Mouse (Mus musculus) cerebellum, adult 2 months (tissue): ENCODE measurements at regions not wholly inside any gene's neighbourhood (a gene's known extent, or its start where the extent isn't known, plus 50 kb on each side); places are given as distances from the start of the nearest gene placed in this dataset.

Experiments used
- CTCF ChIP-seq: fragments of 200-500 bp; IDR thresholded peaks from 2 replicates; pipeline ENCODE4 v1.5.1; 2011; ENCODE audit warnings: low read depth, mild to moderate bottlenecking, control low read depth, low read length, moderate library complexity, borderline replicate concordance; ENCODE audit not compliant: insufficient read depth
- POLR2A ChIP-seq: fragments of 200-500 bp; IDR thresholded peaks from 2 replicates; pipeline ENCODE4 v1.6.1; 2011; ENCODE audit warnings: low read length, control low read depth, borderline replicate concordance; ENCODE audit not compliant: insufficient read depth

GRCm38 (mm10) chr4:62756721-62757206 is 197.1 kb downstream of the Rgs3 start:
- TF ChIP-seq POLR2A (no peak), CTCF (no peak)
